Mouse (Mus musculus) Muller cell, postnatal 12 days (primary cell): ENCODE measurements around the gene Gm26897.
A peak's percentile ranks its signal among the peaks of the same experiment; 100 is the strongest.

ENCODE experiments used
- DNase-seq: peaks from one replicate; pipeline ENCODE4 v3.0.0-alpha.2; 2015; ENCODE audit errors: inconsistent ontology term

The Gm26897 gene

DNA sequence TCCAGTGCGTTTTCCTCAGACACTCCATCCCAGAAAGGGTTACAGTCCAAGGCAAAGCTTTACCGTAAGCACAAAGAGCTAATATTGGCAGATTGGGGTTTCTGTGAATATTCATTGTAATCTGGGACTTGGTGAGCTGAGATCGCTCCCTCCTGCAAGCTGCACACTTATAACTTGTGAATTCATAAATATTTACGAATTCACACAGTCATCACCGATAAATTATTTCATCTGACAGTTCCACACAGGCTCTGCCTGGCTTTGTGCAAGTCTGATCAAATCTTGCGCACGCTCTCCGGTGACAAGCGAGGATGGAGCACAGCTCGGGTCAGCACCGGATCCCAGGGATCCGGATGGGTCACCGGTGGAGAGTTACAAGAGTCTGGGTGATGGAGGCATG lies 16.4 kb downstream of the Gm26897 start:
- no peak for DNase-seq

GRCm38 (mm10) chr5:111754484-111755139 lies 20.9 kb downstream of the Gm26897 start:
- DNase-seq: no peak

- DNase-seq: no peak
Measured at GRCm38 (mm10) chr5:111755330-111755729, 21.6 kb downstream of the Gm26897 start.

DNA sequence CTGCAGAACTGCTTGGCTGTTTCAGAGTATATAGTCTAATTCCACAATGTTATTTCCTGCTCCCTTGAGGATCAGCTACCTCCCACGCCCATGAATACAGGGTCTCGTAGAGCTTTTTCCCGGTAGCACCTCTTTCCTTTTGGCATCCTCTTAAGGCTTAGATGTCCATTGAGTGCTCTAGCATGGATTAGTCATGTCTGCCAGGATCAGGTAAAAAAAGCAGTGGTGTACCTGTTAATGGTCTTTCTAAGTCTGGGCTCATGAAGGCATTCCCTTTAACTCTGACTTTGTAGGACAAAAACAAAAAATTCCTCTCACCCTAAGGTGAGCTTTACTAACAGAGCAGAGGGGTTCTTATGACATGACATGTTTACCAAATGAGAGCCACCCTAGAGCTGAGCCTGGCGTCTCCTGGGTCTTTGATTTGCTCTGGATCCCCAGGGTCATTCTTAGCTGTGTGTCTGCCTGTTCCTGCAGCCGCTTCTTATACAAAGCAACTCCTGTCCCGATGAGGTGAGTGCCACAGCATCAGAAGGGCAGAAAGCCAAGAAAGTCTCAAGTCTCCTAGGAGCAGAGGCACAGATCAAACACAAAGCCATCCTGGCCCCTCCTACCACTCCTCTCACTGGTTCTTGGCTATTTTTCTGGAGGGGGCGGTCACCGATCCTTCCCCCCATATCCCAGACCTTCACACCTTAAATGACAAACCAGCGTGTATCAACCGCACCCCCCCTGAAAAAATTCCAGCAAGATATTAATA lies 27.2 kb downstream of the Gm26897 start:
- DNase-seq: no peak

DNA sequence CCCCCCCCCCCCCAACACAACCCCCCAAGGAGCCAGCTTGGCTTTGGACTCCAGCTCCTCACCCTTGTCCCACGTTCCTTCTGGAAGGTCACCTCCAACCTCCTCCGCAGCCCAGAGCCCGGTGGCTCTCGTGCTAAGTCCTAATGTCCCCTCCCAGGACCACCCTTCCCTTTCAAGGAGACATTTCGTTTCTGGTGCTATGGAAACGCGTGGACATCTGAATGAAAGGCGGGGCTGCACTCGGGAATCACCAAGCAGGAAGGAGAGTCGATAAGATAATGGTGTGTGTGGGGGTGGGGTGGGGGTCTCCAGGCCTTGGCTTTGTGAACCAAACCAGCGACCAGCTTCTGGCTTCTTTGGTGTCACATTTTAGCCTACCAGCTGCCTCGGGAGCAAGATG lies 27.9 kb downstream of the Gm26897 start:
- no peak for DNase-seq

DNA sequence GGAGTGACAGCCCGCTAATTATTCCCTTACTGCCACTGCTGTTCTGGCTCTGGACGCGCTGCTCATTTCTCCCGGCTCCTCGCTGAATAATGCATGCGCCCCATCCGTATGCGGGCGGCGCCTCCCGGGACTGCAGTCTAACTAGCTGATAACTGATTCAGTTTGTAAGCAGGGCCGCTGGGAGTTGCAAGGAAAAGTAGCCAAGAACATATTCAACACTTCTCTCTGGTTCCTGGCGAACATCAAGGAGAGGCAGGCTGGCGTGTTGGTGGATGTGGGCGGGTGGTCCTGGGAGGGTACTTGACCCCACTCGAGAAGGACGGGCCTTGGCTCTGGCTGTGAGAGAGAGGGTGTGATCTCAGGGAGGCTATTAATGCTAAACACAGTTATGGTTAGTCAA lies 28.4 kb downstream of the Gm26897 start:
- DNase-seq: peak; percentile 45

DNA sequence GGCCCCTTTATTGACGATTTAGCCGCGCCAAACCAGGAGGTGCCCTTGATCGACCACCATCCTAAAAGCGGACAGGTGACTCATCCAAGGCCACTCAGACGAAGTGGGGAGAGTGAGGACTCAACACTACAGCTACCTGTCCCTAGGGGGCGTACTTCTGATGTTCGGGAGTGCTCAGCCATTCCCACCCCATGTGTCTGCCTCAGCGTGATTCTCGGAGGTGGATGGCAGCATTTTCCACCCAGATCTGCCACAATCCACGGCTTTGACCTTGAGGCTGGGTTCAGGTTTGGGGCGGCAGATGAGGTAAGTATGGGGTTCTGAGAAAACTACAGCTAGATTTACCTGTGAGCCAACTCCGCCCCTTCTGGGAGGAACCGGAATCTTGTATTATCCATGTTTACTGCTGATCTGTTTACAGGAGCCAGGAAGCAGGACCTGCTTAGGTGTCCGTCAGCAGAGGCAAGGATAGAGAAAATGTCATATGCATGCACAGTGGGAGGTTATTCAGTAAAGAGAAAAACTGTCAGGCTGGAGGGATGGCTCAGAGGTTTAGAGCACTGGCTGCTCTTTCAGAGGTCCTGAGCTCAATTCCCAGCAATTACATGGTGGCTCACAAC lies 32.1 kb downstream of the Gm26897 start:
- DNase-seq: no peak

GRCm38 (mm10) chr5:111766696-111767095 lies 33.0 kb downstream of the Gm26897 start:
- no peak for DNase-seq

DNA sequence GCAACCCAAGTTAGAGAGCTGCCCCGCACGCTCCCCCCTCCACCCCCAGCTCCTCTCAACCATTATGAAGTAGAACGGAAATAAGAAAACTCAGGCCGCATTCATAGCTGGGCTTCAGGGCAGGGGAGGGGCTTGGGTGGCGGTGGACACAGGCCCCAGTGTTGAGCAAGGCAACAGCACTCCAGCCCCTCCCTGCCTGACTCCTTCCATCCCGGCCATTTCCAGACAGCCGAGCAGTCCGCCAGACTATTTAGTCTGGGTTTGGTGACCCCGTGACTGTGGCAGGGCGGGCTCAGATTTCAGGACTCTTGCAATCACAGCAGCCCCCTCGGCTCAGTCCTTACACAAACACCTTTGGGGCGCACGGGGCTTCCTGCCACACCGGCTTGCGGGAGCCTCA lies 36.5 kb downstream of the Gm26897 start:
- DNase-seq: peak; percentile 84

DNA sequence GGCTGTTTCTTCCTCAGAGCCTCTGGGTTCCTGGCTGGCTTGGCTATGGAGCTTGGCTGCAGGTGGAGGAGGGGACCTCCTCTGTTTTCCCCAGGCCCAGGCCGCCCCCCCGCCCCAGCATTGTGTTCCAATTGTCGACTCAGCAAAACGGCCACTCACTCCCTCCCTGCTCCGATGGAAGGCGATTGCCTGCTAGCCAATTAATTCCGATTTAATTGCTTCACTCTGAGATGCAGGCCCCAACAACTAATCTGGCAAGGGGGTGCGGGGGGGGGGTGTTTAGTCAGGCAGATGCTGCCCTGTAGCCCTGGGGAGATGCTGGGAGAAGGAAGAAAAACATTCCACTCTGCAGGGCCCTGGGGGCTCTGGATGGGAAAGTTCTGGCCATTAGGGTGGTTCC lies 38.4 kb downstream of the Gm26897 start:
- DNase-seq: peak; percentile 66

GRCm38 (mm10) chr5:111772591-111773406 lies 39.1 kb downstream of the Gm26897 start:
- no peak for DNase-seq

DNA sequence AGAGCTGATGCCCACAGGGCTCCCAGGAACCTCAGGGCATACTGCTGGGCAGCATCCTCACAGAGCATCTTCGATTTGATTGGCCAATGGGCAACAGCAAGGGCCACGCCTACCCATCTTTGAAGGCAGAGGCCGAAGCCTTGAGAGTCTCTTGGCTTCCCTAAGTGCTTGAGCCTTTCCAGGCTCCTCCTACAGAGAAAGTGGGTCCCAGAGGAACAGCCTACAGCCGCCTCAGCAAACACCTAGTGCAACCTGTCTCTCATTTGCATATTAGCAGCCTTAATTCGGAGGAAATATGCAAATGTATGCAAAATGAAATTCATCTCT lies 39.6 kb downstream of the Gm26897 start:
- DNase-seq: no peak

GRCm38 (mm10) chr5:111776246-111776645 lies 42.5 kb downstream of the Gm26897 start:
- DNase-seq: no peak

DNA sequence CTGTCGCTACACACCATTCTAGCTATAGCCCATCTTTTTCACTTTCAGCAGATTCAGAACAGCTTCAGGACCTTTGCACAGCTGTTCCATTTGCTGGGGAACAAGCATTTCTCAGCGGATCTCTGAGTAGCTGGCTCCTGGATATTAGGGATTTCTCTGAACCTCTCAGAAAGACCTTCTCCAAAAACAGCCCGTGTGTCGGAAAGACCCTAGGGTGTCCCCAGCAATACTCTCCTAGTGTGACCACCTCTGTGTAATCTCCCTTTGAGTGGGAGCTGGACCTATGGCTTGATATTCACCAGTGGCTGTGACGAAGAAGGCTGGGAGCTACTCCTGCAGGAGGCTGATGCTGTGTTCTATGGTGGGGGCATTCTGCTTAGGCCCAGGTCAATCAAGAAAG lies 44.4 kb downstream of the Gm26897 start:
- DNase-seq: no peak

DNA sequence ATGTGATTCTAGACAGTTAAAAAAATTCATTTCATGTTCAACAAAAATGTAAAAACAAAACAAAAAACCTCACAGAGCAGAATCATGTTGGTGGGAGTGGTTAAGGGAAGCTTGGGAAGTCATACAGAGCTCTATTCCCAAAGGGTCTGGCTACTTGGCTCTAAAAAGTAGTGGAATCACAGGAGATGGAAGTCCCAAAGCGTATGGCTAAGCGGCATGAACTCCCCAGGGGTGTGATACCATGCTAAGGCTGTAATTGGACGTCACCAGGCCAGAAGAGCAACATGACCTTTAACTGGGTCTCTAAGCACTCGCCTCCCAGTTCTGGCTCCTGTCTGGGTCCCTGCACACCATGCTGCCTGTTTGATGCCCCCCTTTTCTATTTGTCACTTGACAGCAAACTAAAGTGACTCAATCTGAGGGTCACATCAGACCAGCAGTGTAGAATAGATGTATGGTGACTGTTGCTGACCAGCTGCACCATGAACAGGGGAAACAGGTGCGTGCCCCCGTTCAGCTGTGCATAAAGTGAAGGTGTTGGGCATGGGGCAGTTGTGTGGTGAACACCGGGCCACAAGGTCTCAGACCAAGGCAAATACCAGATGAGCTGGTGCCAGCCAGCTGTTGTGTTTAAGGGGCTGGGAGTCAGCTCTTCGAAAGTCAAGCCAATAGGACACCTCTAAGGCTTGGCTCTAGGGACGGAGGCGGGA lies 46.2 kb downstream of the Gm26897 start:
- DNase-seq: no peak
